Mouse (Mus musculus): ENCODE measurements around the gene Zfp518b.
A peak's percentile ranks its signal among the peaks of the same experiment; 100 is the strongest.

Gene Zfp518b

DNA sequence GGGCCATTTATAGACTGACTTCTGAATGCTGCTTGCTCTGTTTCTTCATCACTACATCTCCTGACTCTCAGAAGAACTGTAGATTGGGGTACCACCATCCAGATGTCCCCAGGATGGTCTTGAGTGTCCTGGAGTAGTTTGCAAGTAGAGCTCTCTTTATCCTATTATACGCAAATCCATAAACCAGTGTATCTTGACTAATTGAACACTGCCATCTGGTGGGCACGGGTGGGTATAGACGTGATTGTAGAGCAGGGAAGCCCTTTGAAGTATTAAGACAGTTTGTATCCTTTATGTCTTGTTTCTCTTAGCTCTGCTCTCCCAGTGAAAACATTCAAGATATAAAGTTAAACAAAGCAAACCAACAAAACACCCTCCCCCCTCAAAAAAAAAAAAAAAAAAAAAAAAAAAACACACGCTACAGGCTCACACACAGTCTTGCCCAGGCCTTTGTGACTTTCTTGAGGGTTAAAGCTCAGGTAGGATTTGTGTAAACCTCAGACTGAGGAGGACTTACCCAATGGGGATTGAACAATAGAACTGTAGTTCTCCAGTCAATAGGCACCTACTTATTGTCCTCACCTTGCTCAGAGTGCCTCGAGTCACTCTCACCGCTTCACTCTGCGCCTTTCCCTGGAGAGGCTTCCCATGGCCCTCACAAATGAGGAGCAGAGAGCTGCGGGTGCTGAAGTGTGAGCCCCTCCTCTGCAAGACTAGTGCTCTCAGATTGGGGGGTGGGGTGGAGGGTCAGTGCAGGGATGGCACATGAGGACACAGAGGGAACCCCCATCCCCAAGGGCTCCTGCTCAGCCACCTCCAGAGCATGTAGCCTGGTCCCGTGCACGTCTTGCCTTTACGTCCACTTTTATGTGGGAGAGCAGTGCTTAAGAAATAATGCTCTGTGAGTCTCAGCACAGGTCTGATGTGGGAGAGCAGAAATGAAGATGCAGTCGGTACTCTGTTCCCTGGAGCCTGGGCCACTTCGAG is 51.9 kb downstream of the Zfp518b start:
- DNase-seq (ENCODE audit: low spot score): peak; percentile 80

DNA sequence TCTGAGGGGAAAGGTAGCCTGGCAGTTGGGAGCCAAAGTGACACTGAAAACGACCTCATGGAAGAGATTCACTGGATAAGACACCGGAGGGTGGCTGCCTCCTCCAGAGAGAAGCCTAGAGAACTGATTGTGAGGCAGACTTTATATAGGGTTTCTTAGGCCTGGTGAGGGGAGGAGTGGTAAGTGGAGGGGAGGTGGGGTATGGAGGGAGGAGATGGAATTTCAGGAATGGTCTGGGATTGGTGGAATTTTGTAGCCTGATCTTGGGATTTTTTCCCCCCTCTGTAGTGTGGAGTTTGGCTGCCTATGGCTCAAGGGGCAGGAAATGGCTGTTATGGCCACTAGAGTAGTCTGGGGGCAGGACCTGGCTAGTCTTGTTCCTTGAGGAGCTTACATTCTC is 56.6 kb downstream of the Zfp518b start:
- no peak for DNase-seq (ENCODE audit: low spot score)

DNA sequence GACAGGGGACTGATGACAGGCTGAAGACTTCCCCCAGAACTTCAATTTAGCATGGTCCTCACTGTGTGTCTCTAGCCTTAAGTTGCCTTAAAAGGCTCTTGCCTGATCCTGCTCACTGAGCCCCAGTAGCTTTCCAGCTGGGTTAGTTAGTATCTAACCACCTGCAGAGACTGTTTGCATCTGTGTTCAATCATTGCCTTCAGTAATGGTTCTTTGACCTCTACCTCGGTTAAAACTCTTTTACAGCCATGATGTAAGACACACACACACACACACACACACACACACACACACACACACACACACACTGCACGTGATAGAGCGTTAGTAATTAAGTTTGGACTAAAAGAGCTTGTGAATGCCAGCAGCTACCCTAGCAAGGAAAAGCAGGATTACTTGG is 57.7 kb downstream of the Zfp518b start:
- no peak for DNase-seq (ENCODE audit: low spot score)

DNA sequence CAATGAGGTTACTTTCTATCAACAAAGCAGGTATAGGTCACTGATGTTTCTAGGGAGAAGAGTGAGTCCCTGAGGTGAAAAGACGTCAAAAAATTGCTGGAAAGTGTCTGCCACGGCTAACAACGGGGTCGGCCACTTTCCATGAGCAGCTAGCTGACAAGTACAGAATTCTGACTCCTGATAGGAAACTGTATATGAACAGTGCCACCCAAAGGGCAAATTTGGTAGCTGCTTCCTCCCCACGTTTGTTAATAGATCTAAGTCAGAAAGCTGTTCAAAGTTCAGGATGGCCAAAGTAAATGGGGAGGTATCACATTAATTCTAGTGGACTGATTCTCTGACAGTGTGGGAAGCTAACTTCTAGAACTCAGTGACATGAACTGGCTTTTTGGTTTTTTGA is 63.8 kb downstream of the Zfp518b start:
- DNase-seq (ENCODE audit: low spot score): peak; percentile 63

DNA sequence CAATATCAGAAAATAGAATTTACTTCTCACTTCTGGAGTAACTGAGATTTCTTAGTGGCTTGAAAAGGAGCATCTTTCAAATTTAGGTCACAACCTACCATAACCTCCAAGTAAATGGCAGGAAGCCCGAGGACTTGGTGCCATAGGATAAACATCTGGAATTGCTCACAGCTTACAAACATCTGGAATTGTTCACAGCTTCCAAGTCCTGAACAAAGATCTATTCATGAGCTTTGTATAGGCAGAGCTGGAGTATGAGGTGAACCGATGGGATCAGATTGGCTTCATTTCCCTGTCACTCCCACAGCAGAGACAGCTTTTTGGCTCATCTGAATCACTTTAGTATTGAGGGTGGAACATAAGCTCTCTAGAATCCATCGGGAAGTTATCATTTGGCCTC is 65.7 kb downstream of the Zfp518b start:
- no peak for DNase-seq (ENCODE audit: low spot score)

Measured in retina, embryonic 14.5 days (tissue).